Mouse (Mus musculus): ENCODE measurements at regions not wholly inside any gene's neighbourhood (a gene's known extent, or its start where the extent isn't known, plus 50 kb on each side); places are given as distances from the start of the nearest gene placed in this dataset.

DNA sequence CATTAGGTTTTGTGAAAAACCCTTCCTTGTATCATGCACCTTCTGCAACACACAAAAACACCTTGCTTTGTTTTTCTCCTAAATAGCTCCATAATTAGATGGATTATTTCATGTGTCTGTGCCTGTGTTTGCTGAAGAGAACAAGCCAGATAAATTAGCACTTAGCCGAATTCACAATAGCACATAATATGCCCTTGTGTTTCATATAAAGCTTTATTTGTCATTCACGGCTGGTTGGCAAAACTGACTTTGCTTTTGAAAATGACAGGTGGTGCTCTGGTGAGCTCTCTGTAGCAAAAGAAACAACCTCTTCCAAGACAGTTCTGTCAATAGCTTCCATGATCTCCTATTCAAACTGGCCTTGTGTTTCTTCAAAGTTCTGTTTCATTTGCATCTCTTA is 551.2 kb upstream of the Itga1 start:
- TF ChIP-seq CTCF (IDR thresholded peaks at IDR 0.05; ENCODE audit: low read depth, low read length) = no peak
- no peak for TF ChIP-seq TAL1 (conservative IDR thresholded peaks at IDR 0.05; ENCODE audit: low read depth, low read length)
- no peak for TF ChIP-seq GATA1 (IDR thresholded peaks at IDR 0.05; ENCODE audit: borderline replicate concordance, low read length)
- TF ChIP-seq POLR2AphosphoS5 (IDR thresholded peaks at IDR 0.05; ENCODE audit: insufficient replicate concordance, low read depth, low read length) = no peak

Data from G1E (cell line).